Mouse (Mus musculus): ENCODE data around the gene Nxf1.

- TF ChIP-seq POLR2A (IDR thresholded peaks at IDR 0.05; ENCODE audit: low read depth, low read length) (no peak), CTCF (IDR thresholded peaks at IDR 0.05; ENCODE audit: borderline replicate concordance, insufficient read depth, low read length) (no peak)
Measured at GRCm38 (mm10) chr19:8740603-8741002, 16.3 kb upstream of the Nxf1 start, which contains the start of gene 1700092M07Rik.

Measured in embryonic fibroblast, embryonic 13.5 days (primary cell).